Mouse (Mus musculus) stomach, postnatal 0 days (tissue): ENCODE data around the gene Srsf3.

ENCODE experiments used
- CTCF ChIP-seq: IDR thresholded peaks from 2 replicates; pipeline ENCODE4 v1.5.1; 2016; ENCODE audit warnings: antibody characterized with exemption, low read depth, mild to moderate bottlenecking, moderate library complexity
- EP300 ChIP-seq: optimal IDR thresholded peaks from 2 replicates; pipeline ENCODE3; 2016; ENCODE audit warnings: antibody characterized with exemption

- TF ChIP-seq EP300 (no peak), CTCF (no peak)
Observed at GRCm38 (mm10) chr17:29034264-29034663, 1.8 kb downstream of the Srsf3 start.
